Mouse (Mus musculus): ENCODE data around the gene Gm11042. TPM values are rescaled to one million over a fixed set of nuclear protein-coding genes. Genes with fewer than 3 reads are reported as not detected.
A peak's percentile ranks its signal among the peaks of the same experiment; 100 is the strongest.

Gene Gm11042
- not detected in 2 replicates for polyA plus RNA-seq (2015; fragmentation: Nextera tagmentation; extraction: Ambion mirVana)

- Histone ChIP-seq H3K4me1 (replicated peaks) (0 out of 2 replicates have a peak, but pooled peaks cover 2% of the 10 kb centered on the region), H3K9me3 (no peaks in the 10 kb centered on the region), H3K27me3 (no peaks in the 10 kb centered on the region), H3K4me2 (peak within 1 kb of the TSS; percentile 58), H3K4me3 (peak within 1 kb of the TSS; percentile 46), H3K27ac (peak within 1 kb of the TSS; percentile 92), H3K36me3 (no peaks in the 10 kb centered on the region), H3K9ac (peak within 1 kb of the TSS; percentile 77)
- WGBS, result 30% methylated on average over 14 of the region's 18 CpGs
- ATAC-seq (ENCODE audit: low FRiP score), result peak; percentile 79
Measured at GRCm38 (mm10) chr12:74316344-74316973, at the start of gene Gm11042. Gene Gm11042, minus strand, starts transcription at chr12:74316394.

- H3K4me2 ChIP-seq, result no peak overlapping the region
- H3K9me3 ChIP-seq, result no peaks in the 10 kb centered on the region
- no peaks in the 10 kb centered on the region for H3K4me1 ChIP-seq (replicated peaks)
- no peaks in the 10 kb centered on the region for H3K36me3 ChIP-seq
- no peak overlapping the region for H3K4me3 ChIP-seq
- WGBS, result 89% methylated on average over 7 of the region's 7 CpGs
- no peak for ATAC-seq (ENCODE audit: low FRiP score)
- no peaks in the 10 kb centered on the region for H3K27me3 ChIP-seq
- H3K27ac ChIP-seq, result no peak overlapping the region
- H3K9ac ChIP-seq, result no peak overlapping the region
Measured at GRCm38 (mm10) chr12:74364477-74364876, 48.3 kb upstream of the Gm11042 start.

GRCm38 (mm10) chr12:74363076-74363475 lies 46.9 kb upstream of the Gm11042 start:
- no peak overlapping the region for H3K27ac ChIP-seq
- H3K9ac ChIP-seq, result no peak overlapping the region
- WGBS, result 73% methylated on average over 6 of the region's 6 CpGs
- H3K36me3 ChIP-seq, result no peaks in the 10 kb centered on the region
- H3K4me1 ChIP-seq (replicated peaks), result no peaks in the 10 kb centered on the region
- H3K9me3 ChIP-seq, result no peaks in the 10 kb centered on the region
- no peak overlapping the region for H3K4me2 ChIP-seq
- no peak for ATAC-seq (ENCODE audit: low FRiP score)
- H3K27me3 ChIP-seq, result no peaks in the 10 kb centered on the region
- H3K4me3 ChIP-seq, result no peak overlapping the region

- ATAC-seq (ENCODE audit: low FRiP score), result no peak
- no peak overlapping the region for H3K4me3 ChIP-seq
- no peak overlapping the region for H3K27ac ChIP-seq
- no peak overlapping the region for H3K9ac ChIP-seq
- H3K36me3 ChIP-seq, result no peaks in the 10 kb centered on the region
- no peaks in the 10 kb centered on the region for H3K4me1 ChIP-seq (replicated peaks)
- H3K4me2 ChIP-seq, result no peak overlapping the region
- 93% methylated on average over 2 of the region's 2 CpGs for WGBS
- no peaks in the 10 kb centered on the region for H3K27me3 ChIP-seq
- no peaks in the 10 kb centered on the region for H3K9me3 ChIP-seq
Measured at GRCm38 (mm10) chr12:74362453-74362852, 46.3 kb upstream of the Gm11042 start.

GRCm38 (mm10) chr12:74359791-74360190 lies 43.6 kb upstream of the Gm11042 start:
- no peak overlapping the region for H3K9ac ChIP-seq
- no peak for ATAC-seq (ENCODE audit: low FRiP score)
- WGBS, result 85% methylated on average over 5 of the region's 5 CpGs
- no peaks in the 10 kb centered on the region for H3K36me3 ChIP-seq
- no peak overlapping the region for H3K4me3 ChIP-seq
- no peaks in the 10 kb centered on the region for H3K9me3 ChIP-seq
- no peak overlapping the region for H3K4me2 ChIP-seq
- no peak overlapping the region for H3K27ac ChIP-seq
- H3K4me1 ChIP-seq (replicated peaks), result no peaks in the 10 kb centered on the region
- H3K27me3 ChIP-seq, result no peaks in the 10 kb centered on the region

- ATAC-seq (ENCODE audit: low FRiP score), result no peak
- no peak overlapping the region for H3K27ac ChIP-seq
- no peaks in the 10 kb centered on the region for H3K4me1 ChIP-seq (replicated peaks)
- 75% methylated on average over 6 of the region's 6 CpGs for WGBS
- H3K9ac ChIP-seq, result no peak overlapping the region
- H3K27me3 ChIP-seq, result no peaks in the 10 kb centered on the region
- no peak overlapping the region for H3K4me3 ChIP-seq
- H3K4me2 ChIP-seq, result no peak overlapping the region
- H3K36me3 ChIP-seq, result no peaks in the 10 kb centered on the region
- H3K9me3 ChIP-seq, result no peaks in the 10 kb centered on the region
Measured at GRCm38 (mm10) chr12:74357806-74358205, 41.6 kb upstream of the Gm11042 start.

- Histone ChIP-seq H3K9ac (no peak overlapping the region), H3K4me2 (no peak overlapping the region), H3K27me3 (no peaks in the 10 kb centered on the region), H3K27ac (no peak overlapping the region), H3K4me3 (no peak overlapping the region), H3K9me3 (no peaks in the 10 kb centered on the region), H3K36me3 (no peaks in the 10 kb centered on the region), H3K4me1 (replicated peaks) (no peaks in the 10 kb centered on the region)
- 82% methylated on average over 3 of the region's 3 CpGs for WGBS
- no peak for ATAC-seq (ENCODE audit: low FRiP score)
Measured at GRCm38 (mm10) chr12:74342720-74343119, 26.5 kb upstream of the Gm11042 start.

- H3K4me3 ChIP-seq, result no peak overlapping the region
- ATAC-seq (ENCODE audit: low FRiP score), result no peak
- 84% methylated on average over 2 of the region's 2 CpGs for WGBS
- H3K9me3 ChIP-seq, result no peaks in the 10 kb centered on the region
- no peak overlapping the region for H3K9ac ChIP-seq
- no peak overlapping the region for H3K27ac ChIP-seq
- no peak overlapping the region for H3K4me2 ChIP-seq
- H3K4me1 ChIP-seq (replicated peaks), result no peaks in the 10 kb centered on the region
- H3K27me3 ChIP-seq, result no peaks in the 10 kb centered on the region
- no peaks in the 10 kb centered on the region for H3K36me3 ChIP-seq
Measured at GRCm38 (mm10) chr12:74340070-74340469, 23.9 kb upstream of the Gm11042 start.

- ATAC-seq (ENCODE audit: low FRiP score), result no peak
- H3K9me3 ChIP-seq, result no peaks in the 10 kb centered on the region
- H3K36me3 ChIP-seq, result no peaks in the 10 kb centered on the region
- H3K27me3 ChIP-seq, result no peaks in the 10 kb centered on the region
- no peak overlapping the region for H3K9ac ChIP-seq
- WGBS, result 93% methylated on average over 6 of the region's 6 CpGs
- no peak overlapping the region for H3K4me3 ChIP-seq
- no peak overlapping the region for H3K27ac ChIP-seq
- no peaks in the 10 kb centered on the region for H3K4me1 ChIP-seq (replicated peaks)
- H3K4me2 ChIP-seq, result no peak overlapping the region
Measured at GRCm38 (mm10) chr12:74333706-74334105, 17.5 kb upstream of the Gm11042 start.

GRCm38 (mm10) chr12:74333016-74333415 lies 16.8 kb upstream of the Gm11042 start:
- Histone ChIP-seq H3K9ac (no peak overlapping the region), H3K36me3 (no peaks in the 10 kb centered on the region), H3K4me1 (replicated peaks) (no peaks in the 10 kb centered on the region), H3K27me3 (no peaks in the 10 kb centered on the region), H3K27ac (no peak overlapping the region), H3K4me3 (no peak overlapping the region), H3K9me3 (no peaks in the 10 kb centered on the region), H3K4me2 (no peak overlapping the region)
- 22% methylated on average over 13 of the region's 13 CpGs for WGBS
- ATAC-seq (ENCODE audit: low FRiP score), result peak; percentile 68; the same call in 1 of the 2 replicates

- Histone ChIP-seq H3K4me2 (no peak overlapping the region), H3K9ac (no peak overlapping the region), H3K27ac (no peak overlapping the region), H3K4me1 (replicated peaks) (no peaks in the 10 kb centered on the region), H3K4me3 (no peak overlapping the region), H3K27me3 (no peaks in the 10 kb centered on the region), H3K9me3 (no peaks in the 10 kb centered on the region), H3K36me3 (no peaks in the 10 kb centered on the region)
- 94% methylated on average over 6 of the region's 6 CpGs for WGBS
- no peak for ATAC-seq (ENCODE audit: low FRiP score)
Measured at GRCm38 (mm10) chr12:74329759-74330158, 13.6 kb upstream of the Gm11042 start.

- Histone ChIP-seq H3K4me3 (no peak overlapping the region), H3K27ac (no peak overlapping the region), H3K36me3 (no peaks in the 10 kb centered on the region), H3K27me3 (no peaks in the 10 kb centered on the region), H3K9me3 (no peaks in the 10 kb centered on the region), H3K4me2 (no peak overlapping the region), H3K4me1 (replicated peaks) (no peaks in the 10 kb centered on the region), H3K9ac (no peak overlapping the region)
- ATAC-seq (ENCODE audit: low FRiP score), result no peak
- 91% methylated on average over 3 of the region's 3 CpGs for WGBS
Measured at GRCm38 (mm10) chr12:74326644-74327043, 10.4 kb upstream of the Gm11042 start.

GRCm38 (mm10) chr12:74321981-74322380 lies 5.8 kb upstream of the Gm11042 start:
- H3K9me3 ChIP-seq, result no peaks in the 10 kb centered on the region
- H3K4me1 ChIP-seq (replicated peaks), result no peaks in the 10 kb centered on the region
- no peaks in the 10 kb centered on the region for H3K27me3 ChIP-seq
- H3K4me2 ChIP-seq, result no peak overlapping the region
- no peak overlapping the region for H3K27ac ChIP-seq
- no peaks in the 10 kb centered on the region for H3K36me3 ChIP-seq
- ATAC-seq (ENCODE audit: low FRiP score), result no peak
- H3K9ac ChIP-seq, result no peak overlapping the region
- no peak overlapping the region for H3K4me3 ChIP-seq
- 82% methylated on average over 5 of the region's 5 CpGs for WGBS

Measured in hindbrain, embryonic 13.5 days (tissue).